Mouse (Mus musculus) embryo, embryonic 11 days (tissue): ENCODE results near the gene Usp53.

Source experiments
- DNase-seq: peaks from one replicate; pipeline ENCODE4 v3.0.0-alpha.2; 2015

Usp53 gene

DNA sequence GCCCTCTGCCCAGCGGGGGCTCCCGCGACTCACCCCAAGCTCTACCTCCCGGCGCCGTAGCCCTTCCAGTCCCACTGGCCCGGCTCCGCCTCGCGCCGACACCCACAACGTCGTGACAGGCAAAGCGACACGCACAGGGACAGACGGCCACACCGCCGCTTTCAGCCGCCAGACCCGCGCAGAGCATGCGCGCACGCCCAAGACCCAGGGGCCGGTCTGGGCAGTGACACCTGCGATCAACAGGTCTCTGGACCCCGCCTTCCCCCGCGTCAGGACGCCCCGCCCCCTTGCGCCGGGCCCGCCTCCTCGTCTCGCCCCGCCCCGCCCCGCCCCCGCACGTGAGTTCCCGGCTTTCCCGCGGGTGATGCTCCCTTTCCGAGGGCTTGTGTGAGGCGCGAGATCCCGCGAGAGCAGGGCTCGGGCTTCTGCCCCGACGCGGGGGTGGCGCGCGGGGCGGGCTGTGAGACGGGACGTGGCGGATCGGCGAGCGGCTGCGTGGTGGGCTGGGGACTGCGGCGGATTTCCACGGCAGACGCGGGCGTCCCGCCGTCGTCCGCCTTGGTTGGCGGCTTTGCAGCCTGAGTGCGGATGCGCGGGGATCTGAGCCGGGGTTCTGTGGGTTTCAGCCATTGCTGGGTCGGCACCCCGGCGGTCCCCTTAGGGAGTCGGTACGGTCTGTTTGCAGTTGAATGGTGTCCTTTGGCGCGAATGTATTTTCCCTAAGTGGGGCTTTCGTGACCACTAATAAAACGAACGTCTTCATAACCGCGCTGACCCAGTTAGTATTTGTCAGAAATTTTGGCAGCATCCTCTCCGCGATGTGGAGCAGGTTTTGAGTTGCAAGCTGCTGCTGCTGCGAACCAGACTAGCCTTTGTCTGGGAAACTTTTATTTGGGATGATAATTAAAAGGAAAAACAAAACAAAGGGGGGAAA is at the start of gene Usp53:
TSS of gene Usp53 (minus strand) at position 262 of the 934 bp plus-strand sequence.
- peak; percentile 97 for DNase-seq

DNA sequence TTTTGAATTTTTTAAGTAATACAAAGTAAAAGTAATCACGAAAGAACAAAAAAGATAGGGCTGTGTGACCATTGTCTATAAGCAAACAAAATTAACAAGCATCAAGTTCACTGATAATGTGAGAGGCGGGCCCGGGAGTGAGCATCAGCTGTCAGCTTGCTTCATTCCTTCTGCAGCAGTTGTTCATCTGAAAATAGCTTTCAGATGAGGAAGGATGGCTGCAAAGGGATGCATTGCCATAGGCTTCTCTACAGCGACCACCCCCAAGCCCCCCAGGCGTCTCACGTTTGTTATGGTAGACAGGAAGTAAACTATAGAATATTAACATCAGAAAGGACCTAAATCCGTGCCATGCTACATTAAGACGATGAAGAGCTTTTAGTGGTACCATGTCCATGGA is 49.5 kb upstream of the Usp53 start:
- DNase-seq, result no peak

DNA sequence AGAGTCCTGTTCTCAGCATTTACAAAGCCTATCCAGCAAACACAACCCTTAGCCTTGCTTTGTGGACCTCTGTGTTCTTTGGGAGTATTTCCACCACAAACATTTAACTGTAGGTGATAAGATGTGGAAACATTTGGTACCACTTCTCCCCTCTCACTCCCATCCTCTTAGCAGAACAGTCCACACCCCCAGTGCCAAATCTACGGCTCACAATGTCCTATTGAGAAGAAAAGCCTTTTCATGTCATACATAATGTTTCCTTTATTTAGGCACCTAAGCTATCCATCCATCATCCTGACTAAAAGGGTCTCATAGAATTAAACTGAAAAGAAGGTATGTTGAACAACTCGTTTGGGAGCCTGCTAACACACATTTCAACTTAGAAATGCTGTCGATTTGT is 41.3 kb upstream of the Usp53 start:
- DNase-seq, result no peak

- DNase-seq, result no peak
These were observed 40.4 kb upstream of the Usp53 start for GRCm38 (mm10) chr3:123024496-123025234.

GRCm38 (mm10) chr3:123018792-123019191 is 34.5 kb upstream of the Usp53 start:
- no peak for DNase-seq

DNA sequence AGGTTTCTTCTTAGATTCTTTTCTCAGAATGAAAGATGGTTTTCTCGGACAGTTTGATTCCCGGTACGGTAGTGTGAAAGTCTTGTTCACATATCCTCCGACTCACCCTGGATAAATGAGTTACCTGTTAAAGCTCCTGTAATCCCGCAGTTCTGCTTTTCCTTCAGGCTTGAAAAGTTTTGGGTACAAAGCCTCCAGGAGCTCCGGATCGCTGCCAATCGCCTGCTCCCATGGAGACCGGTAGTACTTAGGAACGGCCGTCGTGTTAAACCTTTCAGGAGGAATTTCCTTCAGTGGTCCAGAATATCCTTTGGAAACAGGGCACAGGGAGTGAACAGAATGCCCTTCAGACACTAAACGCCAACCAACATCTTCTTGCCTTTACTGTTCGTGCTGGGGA is 29.2 kb upstream of the Usp53 start:
- DNase-seq, result no peak

- DNase-seq, result peak; percentile 34
These were observed 25.1 kb upstream of the Usp53 start for GRCm38 (mm10) chr3:123009417-123009816.

GRCm38 (mm10) chr3:123007386-123007785 is 23.1 kb upstream of the Usp53 start:
- DNase-seq, result no peak

DNA sequence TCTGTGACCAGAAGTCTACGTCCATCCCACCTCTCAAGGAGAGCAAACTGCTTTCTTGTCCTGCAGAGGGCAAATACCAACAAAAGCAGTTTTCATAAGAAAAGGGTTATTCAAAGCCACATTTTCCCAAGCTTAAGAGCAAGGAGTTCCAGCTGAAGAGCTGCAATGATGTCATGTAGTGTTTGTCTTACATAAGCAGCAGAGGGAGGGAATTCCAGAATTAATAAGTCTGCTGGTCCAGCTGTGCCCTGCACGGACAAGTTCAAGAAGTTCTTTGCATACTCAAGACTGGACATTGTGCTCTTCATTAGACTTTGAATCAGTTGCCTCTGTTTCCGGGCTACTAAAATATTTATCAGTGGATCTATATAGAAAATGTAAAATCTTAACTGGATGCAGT is 16.7 kb upstream of the Usp53 start:
- DNase-seq, result no peak

- no peak for DNase-seq
These were observed 14.2 kb upstream of the Usp53 start for GRCm38 (mm10) chr3:122998511-122998910.

GRCm38 (mm10) chr3:122996968-122997367 is 12.7 kb upstream of the Usp53 start:
- no peak for DNase-seq

DNA sequence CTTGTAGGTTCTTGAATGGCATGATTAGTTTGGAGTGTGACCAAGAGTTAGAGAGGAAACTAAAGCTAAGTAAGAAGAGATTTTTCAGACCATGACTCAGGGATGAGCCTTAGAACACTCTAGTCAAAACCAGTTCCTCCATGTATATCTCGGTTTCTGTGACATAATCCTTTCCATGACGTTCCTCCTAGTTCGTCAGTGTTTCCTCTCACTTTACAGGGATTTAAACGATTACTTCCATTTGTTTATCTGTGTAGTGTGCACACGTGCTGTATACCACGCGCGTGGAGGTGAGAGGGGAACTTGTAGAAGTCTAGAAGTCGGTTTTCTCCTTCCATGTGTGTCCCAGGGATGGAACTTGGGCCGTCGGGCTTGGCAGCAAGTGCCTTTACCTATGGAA is 2.6 kb upstream of the Usp53 start:
- no peak for DNase-seq

DNA sequence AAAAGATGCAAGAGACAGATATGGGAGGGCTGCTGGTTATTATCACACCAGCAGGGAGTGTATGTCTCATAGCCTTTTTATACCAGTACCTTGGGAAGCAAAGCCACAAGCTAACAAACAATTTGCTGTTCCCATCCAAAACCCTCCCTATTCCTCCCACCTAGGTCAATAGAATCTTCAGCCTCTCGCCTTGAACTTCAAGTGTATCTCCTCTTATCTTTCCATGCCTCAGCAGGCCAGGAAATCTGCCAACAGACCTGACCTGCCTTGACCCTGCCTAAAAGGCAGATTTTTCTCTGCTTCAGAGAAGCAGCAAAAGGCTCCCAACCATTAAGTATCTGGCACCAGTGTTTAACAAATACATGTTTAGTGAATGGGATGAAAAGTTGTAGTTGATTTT is 2.1 kb upstream of the Usp53 start:
- no peak for DNase-seq

GRCm38 (mm10) chr3:122985183-122985944 is 1.1 kb upstream of the Usp53 start:
- DNase-seq, result peak; percentile 48

- DNase-seq, result peak; percentile 81
These were observed 461 bp downstream of the Usp53 start for GRCm38 (mm10) chr3:122983849-122984248.

- DNase-seq, result no peak
These were observed 8.3 kb downstream of the Usp53 start for GRCm38 (mm10) chr3:122975964-122976363.

DNA sequence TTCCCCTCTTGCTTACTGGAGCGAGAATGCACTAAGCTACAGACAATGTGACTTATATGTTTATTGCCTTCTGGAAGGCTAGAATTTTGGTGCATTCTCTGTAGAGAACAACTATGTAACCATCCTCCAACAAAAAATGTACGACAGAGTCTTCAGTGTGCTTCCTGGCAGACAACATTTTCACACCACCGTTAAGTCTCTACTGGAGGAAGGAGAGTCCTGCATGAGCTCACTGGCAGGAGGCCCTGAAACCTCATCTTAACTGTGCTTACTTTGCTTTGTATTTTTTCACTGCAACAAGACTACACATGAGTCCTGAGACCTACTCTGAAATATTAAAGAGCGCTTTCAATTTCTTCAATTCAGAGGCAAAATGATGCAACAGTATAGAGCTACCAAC is 8.9 kb downstream of the Usp53 start:
- no peak for DNase-seq

DNA sequence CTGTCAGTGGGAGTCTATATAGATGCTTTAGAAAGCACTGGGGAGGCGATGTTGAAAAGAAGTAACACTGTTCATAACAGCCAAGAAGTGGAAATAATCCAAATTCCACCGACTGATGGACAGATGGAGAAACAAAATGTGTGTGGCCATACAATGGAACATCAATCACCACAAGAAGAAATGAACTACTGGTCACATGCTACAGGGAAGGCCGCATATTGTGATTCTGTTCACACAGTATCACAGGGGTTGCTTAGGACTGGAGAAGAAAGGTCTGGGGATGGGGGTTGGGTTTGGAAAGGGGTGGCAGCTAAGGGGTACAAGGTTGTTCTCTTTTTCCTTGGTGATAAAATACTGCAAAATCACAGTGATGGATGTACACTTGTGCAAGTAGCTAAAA is 9.5 kb downstream of the Usp53 start:
- no peak for DNase-seq

- DNase-seq, result peak; percentile 31
These were observed 12.0 kb downstream of the Usp53 start for GRCm38 (mm10) chr3:122972126-122972822.

- DNase-seq, result no peak
These were observed 15.9 kb downstream of the Usp53 start for GRCm38 (mm10) chr3:122968391-122968790.

GRCm38 (mm10) chr3:122964301-122964700 is 20.0 kb downstream of the Usp53 start:
- no peak for DNase-seq

DNA sequence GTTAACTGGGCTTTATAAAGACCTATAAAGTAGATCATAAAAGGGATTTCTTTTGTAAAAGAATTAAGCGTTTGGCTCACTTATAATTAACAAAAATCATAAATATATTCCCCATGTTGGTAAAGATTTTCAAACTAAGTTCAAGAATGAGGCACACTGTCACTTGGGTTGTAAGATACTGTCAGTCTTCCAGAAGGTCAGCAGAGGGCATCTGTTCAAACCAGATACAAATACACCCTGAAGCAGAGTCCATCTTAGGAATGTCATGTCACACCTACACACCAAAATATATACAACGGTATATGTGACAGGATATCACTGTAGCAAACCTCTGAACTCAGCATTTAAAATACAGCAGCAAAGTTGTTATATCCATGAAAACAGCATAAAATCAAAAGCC is 34.2 kb downstream of the Usp53 start:
- no peak for DNase-seq
